Mouse (Mus musculus) lung, postnatal 0 days (tissue): ENCODE measurements around the gene Gm28729. TPM values are rescaled to one million over a fixed set of nuclear protein-coding genes. Genes with fewer than 3 reads are reported as not detected.
A peak's percentile ranks its signal among the peaks of the same experiment; 100 is the strongest.

Source experiments
- ATAC-seq: fragments of 200-750 bp; cut with Nextera tagmentation; 2 replicates; pipeline ENCODE4 v1.8.0; 2017; ENCODE audit warnings: moderate library complexity
- DNase-seq: peaks from one replicate; pipeline ENCODE4 v3.0.0-alpha.2; 2016; ENCODE audit warnings: low spot score
- H3K27ac ChIP-seq: fragments of 300-500 bp; sonication (generic); 2 replicates; pipeline ENCODE4 v1.5.1; 2014; ENCODE audit warnings: antibody characterized with exemption, mild to moderate bottlenecking, low read length, mixed read lengths
- H3K27me3 ChIP-seq: fragments of 300-500 bp; sonication (generic); replicated peaks from 2 replicates; pipeline ENCODE4 v1.6.1; 2014; ENCODE audit warnings: low read length, mixed read lengths; ENCODE audit not compliant: insufficient read depth
- H3K36me3 ChIP-seq: fragments of 300-500 bp; sonication (generic); 2 replicates; pipeline ENCODE4 v1.6.1; 2014; ENCODE audit warnings: low read length, mixed read lengths; ENCODE audit not compliant: insufficient read depth
- H3K4me1 ChIP-seq: fragments of 300-500 bp; sonication (generic); 2 replicates; pipeline ENCODE4 v1.6.1; 2014; ENCODE audit warnings: antibody characterized with exemption, low read depth, low read length, mixed read lengths; ENCODE audit not compliant: insufficient read depth
- H3K4me2 ChIP-seq: fragments of 300-500 bp; sonication (generic); replicated peaks from 2 replicates; pipeline ENCODE4 v1.6.1; 2014; ENCODE audit warnings: low read depth, mild to moderate bottlenecking, low read length, moderate library complexity, mixed read lengths
- H3K4me3 ChIP-seq: fragments of 300-500 bp; sonication (generic); 2 replicates; pipeline ENCODE4 v1.5.1; 2014; ENCODE audit warnings: low read depth, low read length
- H3K9ac ChIP-seq: fragments of 300-500 bp; sonication (generic); replicated peaks from 2 replicates; pipeline ENCODE4 v1.6.1; 2014; ENCODE audit warnings: low read depth, mild to moderate bottlenecking
- H3K9me3 ChIP-seq: fragments of 300-500 bp; sonication (generic); 2 replicates; pipeline ENCODE4 v1.6.1; 2016; ENCODE audit warnings: low read length, mixed read lengths
- CTCF ChIP-seq: IDR thresholded peaks from 2 replicates; pipeline ENCODE4 v1.5.1; 2016; ENCODE audit warnings: antibody characterized with exemption, mild to moderate bottlenecking
- EP300 ChIP-seq: IDR thresholded peaks from 2 replicates; pipeline ENCODE4 v1.6.1; 2016; ENCODE audit warnings: antibody characterized with exemption, mild to moderate bottlenecking, control low read depth
- WGBS: fragments of 180-500 bp; shearing (Covaris S2); extraction: QIAGEN DNeasy Blood & Tissue Kit; methylation state at CpG from one replicate; pipeline ENCODE4 v1.1.7; 2014; 5-methylcytosine and 5-hydroxymethylcytosine counted together
- polyA plus RNA-seq: library from polyadenylated mRNA; unstranded; fragments of >200 nt; fragmentation: Nextera tagmentation; extraction: Ambion mirVana; gene quantifications from 2 replicates; pipeline ENCODE4 v1.2.1, GENCODE M21; 2015

The Gm28729 gene
- polyA plus RNA-seq, 1 experiment from 2014 or later, result 2.7 TPM

DNA sequence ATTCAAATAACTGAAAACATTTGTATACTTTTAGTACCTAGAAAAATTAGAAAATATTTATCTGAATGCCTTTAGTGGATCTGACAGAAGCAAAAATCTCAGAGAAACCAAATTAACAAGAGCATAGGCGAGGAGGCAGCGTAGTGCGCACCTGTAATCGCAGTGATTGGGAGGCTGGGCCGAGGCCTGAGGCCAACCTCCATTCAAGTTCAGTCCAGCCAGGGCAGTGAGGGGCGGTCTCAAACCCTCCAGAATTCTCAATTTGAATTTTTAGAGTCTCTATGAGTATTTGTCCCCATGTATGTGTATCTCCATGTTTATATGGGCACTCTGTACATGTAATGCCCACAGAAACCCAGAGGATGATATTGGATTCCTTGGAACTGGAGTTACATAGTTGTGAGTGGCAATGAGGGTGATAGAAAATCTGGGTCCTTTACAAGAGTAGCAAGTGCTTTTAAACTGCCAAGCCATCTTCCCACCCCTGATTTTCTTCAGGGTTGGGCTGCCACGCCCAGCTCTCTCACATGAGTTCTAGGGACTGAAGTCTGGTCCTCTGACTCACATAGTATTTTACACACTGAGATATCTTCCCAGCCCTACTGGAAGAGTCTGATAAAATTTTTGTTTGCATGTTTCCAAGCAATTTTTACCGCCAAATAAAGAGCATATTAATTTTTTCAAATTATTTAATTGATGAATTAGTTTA lies 54.6 kb downstream of the Gm28729 start:
- Histone ChIP-seq H3K9ac (no peak overlapping the region), H3K27me3 (no peaks in the 10 kb centered on the region), H3K4me2 (no peak overlapping the region), H3K36me3 (no peaks in the 10 kb centered on the region), H3K4me3 (no peak overlapping the region), H3K4me1 (no peaks in the 10 kb centered on the region), H3K9me3 (no peaks in the 10 kb centered on the region), H3K27ac (no peak overlapping the region)
- no peak for ATAC-seq
- no peak for DNase-seq
- 95% methylated on average over 8 of the region's 8 CpGs for WGBS
- no peak for TF ChIP-seq EP300
- TF ChIP-seq CTCF, result no peak

DNA sequence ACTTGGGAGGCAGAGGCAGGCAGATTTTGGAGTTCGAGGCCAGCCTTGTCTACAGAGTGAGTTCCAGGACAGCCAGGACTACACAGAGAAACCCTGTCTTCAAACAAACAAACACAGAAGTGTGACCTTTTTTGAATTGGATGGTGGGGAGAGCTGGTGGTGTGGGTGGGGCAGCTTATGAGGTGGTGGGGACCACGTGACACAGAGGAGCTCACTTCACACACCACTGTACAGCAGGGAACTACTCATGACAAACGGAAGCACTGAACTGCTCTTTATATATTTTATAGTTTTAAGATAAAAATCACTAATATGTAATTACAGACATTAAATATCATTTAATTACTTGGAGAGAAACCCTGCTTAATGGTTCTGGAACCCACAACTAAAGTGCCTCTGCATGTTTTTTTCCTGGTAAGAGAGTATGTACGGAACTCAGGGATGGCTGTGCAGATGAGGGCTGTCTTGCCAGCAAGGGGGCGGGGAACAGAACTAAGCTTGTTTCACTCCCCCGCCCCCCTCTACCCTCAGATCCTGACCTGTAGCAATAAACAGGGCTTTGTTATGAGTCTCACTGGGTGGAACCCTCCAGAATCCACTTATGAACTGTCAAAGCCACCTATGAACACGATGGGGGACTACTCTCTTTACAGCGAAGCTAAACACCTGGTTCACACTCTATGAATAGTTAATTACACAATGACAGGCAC lies 55.4 kb downstream of the Gm28729 start:
- H3K36me3 ChIP-seq, result no peaks in the 10 kb centered on the region
- no peaks in the 10 kb centered on the region for H3K4me1 ChIP-seq
- no peak overlapping the region for H3K4me2 ChIP-seq
- ATAC-seq, result no peak
- 65% methylated on average over 8 of the region's 8 CpGs for WGBS
- no peak for TF ChIP-seq CTCF
- no peak for TF ChIP-seq EP300
- H3K27ac ChIP-seq, result no peak overlapping the region
- H3K9me3 ChIP-seq, result no peaks in the 10 kb centered on the region
- peak; percentile 12 for DNase-seq
- H3K9ac ChIP-seq, result no peak overlapping the region
- no peak overlapping the region for H3K4me3 ChIP-seq
- no peaks in the 10 kb centered on the region for H3K27me3 ChIP-seq

DNA sequence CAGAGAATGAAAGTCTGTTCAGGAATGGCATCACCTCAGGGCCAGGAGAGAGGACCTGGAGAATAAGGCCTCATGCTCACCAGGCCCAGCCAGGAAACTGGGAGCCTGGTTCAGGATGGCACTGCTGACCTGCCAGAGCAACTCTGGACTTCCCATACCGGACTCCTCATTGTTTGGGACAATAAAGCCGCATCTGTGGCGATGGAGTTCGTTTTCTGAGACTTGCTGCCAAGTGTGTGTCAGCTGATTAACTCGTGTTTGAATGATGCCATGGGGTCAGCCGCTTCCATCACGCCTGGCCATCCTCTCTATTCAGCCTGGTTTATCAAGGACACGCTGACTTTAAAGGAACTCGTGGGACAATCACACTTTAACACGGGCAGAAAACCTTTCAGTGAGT lies 61.4 kb downstream of the Gm28729 start:
- TF ChIP-seq EP300 (no peak), CTCF (no peak)
- DNase-seq, result no peak
- 59% methylated on average over 10 of the region's 10 CpGs for WGBS

DNA sequence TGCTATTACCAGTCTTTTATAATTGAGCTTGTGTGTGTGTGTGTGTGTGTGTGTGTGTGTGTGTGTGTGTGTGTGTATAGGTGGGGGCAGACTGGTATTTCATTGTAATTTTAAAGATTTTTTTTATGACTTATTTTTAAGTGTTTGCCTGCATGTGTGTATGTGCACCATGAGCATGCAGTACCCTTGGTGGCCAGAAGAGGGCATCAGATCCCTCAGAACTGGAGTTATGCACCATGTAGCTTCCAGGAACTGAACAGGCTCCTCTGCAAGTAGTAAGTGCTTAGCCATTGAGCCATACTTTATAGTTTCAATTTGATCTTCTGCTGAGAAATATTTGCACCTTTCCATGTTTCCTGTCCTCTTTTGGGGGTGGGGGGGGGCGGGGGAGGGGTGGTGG lies 63.5 kb downstream of the Gm28729 start:
- TF ChIP-seq EP300, result no peak
- peak; percentile 52 for TF ChIP-seq CTCF
- Histone ChIP-seq H3K9me3 (no peaks in the 10 kb centered on the region), H3K9ac (no peak overlapping the region), H3K27ac (no peak overlapping the region), H3K36me3 (no peaks in the 10 kb centered on the region), H3K4me3 (no peak overlapping the region), H3K4me1 (no peaks in the 10 kb centered on the region), H3K4me2 (no peak overlapping the region), H3K27me3 (no peaks in the 10 kb centered on the region)
- 20% methylated on average over 1 of the region's 1 CpGs for WGBS
- DNase-seq (no peak), ATAC-seq (no peak)

More for the DNA sequence above, 61.4 kb downstream of the Gm28729 start:
- Histone ChIP-seq H3K27me3 (no peaks in the 10 kb centered on the region), H3K4me2 (no peak overlapping the region), H3K27ac (no peak overlapping the region), H3K4me3 (no peak overlapping the region), H3K4me1 (no peaks in the 10 kb centered on the region), H3K9me3 (no peaks in the 10 kb centered on the region), H3K9ac (no peak overlapping the region), H3K36me3 (no peaks in the 10 kb centered on the region)
- ATAC-seq, result no peak

DNA sequence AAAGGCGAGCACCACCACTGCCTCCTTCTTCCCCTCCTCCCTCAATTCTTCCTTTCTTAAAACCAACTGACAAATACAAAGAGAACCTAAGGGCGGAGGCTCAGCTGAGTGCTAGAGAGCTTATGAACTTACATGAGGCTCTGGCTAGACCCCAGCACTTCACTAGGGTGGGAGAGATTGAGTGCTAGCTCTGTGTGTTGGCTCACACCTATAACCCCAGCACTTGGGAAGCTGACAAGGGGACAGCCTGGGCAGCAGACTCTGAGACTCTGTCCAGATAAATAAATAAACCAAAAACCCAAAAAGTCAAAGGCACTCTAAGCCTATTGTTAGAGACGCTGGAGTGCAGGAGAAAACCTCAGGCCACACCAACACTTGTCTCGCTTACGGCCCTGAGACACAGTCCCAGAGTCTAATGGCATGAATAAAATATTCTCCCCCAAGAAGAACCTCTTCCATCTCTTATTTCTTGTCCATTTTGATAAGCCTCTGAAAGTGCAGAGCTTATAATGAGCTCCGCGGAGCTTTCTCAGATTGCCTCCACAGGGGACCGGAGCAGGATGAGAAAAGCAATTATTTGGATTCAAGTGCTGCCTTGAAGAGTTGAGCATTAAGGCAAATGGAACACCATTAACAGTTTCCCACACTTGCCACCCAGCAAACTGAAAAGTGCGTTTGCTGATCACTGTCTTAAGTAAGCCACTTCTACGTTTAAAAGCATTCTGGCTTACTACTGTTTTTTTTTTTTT lies 64.8 kb downstream of the Gm28729 start:
- WGBS, result 67% methylated on average over 10 of the region's 10 CpGs
- Histone ChIP-seq H3K4me2 (no peak overlapping the region), H3K27me3 (no peaks in the 10 kb centered on the region), H3K9ac (no peak overlapping the region), H3K4me3 (no peak overlapping the region), H3K4me1 (no peaks in the 10 kb centered on the region), H3K27ac (no peak overlapping the region), H3K9me3 (no peaks in the 10 kb centered on the region), H3K36me3 (no peaks in the 10 kb centered on the region)
- ATAC-seq (no peak), DNase-seq (no peak)
- TF ChIP-seq CTCF (no peak), EP300 (no peak)

DNA sequence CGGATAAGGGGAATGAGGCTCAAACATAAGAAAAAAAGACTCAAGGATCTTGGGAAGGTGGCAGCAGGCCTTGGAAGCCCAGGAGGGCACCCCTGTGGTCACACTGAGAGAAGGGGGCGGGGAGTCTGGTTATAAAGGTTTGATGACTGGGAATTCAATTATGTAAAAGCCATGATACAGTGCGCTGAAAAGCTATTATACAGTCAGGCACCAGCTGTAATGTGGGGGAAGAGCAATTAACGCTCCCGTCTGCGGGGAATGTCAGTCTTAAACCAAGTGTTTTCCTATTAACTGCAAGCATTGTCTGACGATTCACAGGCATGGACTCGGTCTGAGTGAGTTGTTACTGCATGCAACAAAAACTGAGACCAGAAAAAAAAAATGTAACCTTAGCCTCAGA lies 69.4 kb downstream of the Gm28729 start:
- Histone ChIP-seq H3K9ac (no peak overlapping the region), H3K9me3 (no peaks in the 10 kb centered on the region), H3K36me3 (no peaks in the 10 kb centered on the region), H3K4me2 (no peak overlapping the region), H3K4me1 (no peaks in the 10 kb centered on the region), H3K4me3 (no peak overlapping the region), H3K27ac (no peak overlapping the region), H3K27me3 (no peaks in the 10 kb centered on the region)
- DNase-seq (no peak), ATAC-seq (no peak)
- 83% methylated on average over 8 of the region's 8 CpGs for WGBS
- TF ChIP-seq CTCF, result no peak
- TF ChIP-seq EP300, result no peak
